Mouse (Mus musculus) A20 (cell line): ENCODE measurements around the gene Slc25a11.

Experiments
- DNase-seq: peaks from one replicate; pipeline ENCODE4 v3.0.0-alpha.2; 2011; ENCODE audit warnings: low read depth, low spot score

The Slc25a11 gene

GRCm38 (mm10) chr11:70646691-70647650, at the start of gene Slc25a11, which contains the start of gene Rnf167:
Gene Slc25a11 (minus strand): TSS chr11:70647479.
Gene Rnf167 (plus strand): TSS chr11:70647235.
- DNase-seq, result peak; percentile 100

- DNase-seq, result no peak
Observed at GRCm38 (mm10) chr11:70693504-70693903, 46.2 kb upstream of the Slc25a11 start.

GRCm38 (mm10) chr11:70689578-70689977, 42.3 kb upstream of the Slc25a11 start:
- no peak for DNase-seq

GRCm38 (mm10) chr11:70688372-70688771, 41.1 kb upstream of the Slc25a11 start:
- DNase-seq, result no peak

GRCm38 (mm10) chr11:70687601-70688199, 40.4 kb upstream of the Slc25a11 start, which contains the start of gene Camta2:
Gene Camta2 (minus strand): TSS chr11:70688105.
- peak; percentile 91 for DNase-seq

GRCm38 (mm10) chr11:70686901-70687566, 39.8 kb upstream of the Slc25a11 start:
- no peak for DNase-seq

- no peak for DNase-seq
Observed at GRCm38 (mm10) chr11:70683640-70684039, 36.4 kb upstream of the Slc25a11 start.

- peak; percentile 63 for DNase-seq
Observed at GRCm38 (mm10) chr11:70681897-70682581, 34.8 kb upstream of the Slc25a11 start.

- DNase-seq, result no peak
Observed at GRCm38 (mm10) chr11:70681170-70681569, 33.9 kb upstream of the Slc25a11 start.

GRCm38 (mm10) chr11:70679894-70680293, 32.6 kb upstream of the Slc25a11 start:
- DNase-seq, result peak; percentile 86

- no peak for DNase-seq
Observed at GRCm38 (mm10) chr11:70679361-70679760, 32.1 kb upstream of the Slc25a11 start.

GRCm38 (mm10) chr11:70678576-70678975, 31.3 kb upstream of the Slc25a11 start:
- DNase-seq, result no peak

- no peak for DNase-seq
Observed at GRCm38 (mm10) chr11:70678092-70678491, 30.8 kb upstream of the Slc25a11 start.

- no peak for DNase-seq
Observed at GRCm38 (mm10) chr11:70674501-70674900, 27.2 kb upstream of the Slc25a11 start.

- DNase-seq, result no peak
Observed at GRCm38 (mm10) chr11:70674014-70674413, 26.7 kb upstream of the Slc25a11 start.

GRCm38 (mm10) chr11:70671333-70672047, 24.2 kb upstream of the Slc25a11 start:
- DNase-seq, result no peak

- DNase-seq, result no peak
Observed at GRCm38 (mm10) chr11:70670483-70670882, 23.2 kb upstream of the Slc25a11 start.

GRCm38 (mm10) chr11:70669582-70670345, 22.5 kb upstream of the Slc25a11 start:
- peak; percentile 94 for DNase-seq

- peak; percentile 99 for DNase-seq
Observed at GRCm38 (mm10) chr11:70668771-70669505, 21.7 kb upstream of the Slc25a11 start, which contains the start of gene Spag7. Gene Spag7 (minus strand): TSS chr11:70669416.
